Mouse (Mus musculus): Measurements from ENCODE around the gene Lbh.

Gene Lbh

DNA sequence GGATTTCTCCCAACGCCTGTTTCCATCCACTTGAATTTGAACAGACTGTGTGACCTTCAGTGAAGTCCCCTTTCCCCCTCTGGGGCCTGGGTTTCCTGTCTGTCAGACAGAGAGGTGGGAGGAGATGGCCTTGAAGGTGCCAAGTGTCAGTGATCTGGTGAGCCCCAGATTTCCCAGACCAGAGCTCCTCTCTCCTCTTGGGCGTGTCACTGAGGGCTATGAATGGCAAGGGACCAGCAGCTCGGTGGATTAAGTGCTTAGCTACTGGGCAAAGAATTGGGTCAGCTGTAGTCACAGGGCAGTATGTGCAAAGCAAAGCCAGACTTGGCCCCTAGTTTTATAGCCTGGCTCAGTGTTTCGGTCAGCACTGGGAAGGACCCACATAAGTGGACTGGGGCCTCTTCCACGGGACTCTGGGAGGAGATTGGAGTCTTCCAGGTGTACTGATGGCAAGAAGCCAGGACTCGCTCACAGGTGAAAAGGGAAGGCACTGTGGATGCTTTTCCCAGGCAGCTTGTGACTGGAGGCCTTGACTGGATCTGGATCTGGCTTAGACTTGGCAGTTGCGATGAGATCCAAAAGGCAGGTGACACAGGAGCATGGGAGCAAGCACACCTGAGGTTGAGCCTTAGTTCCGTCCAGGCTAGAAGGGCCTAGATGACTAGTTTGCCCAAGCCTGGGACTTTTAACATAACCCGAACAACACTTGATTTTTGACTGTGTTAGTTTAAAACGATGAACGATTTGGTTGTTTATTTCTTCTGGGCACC, 20.1 kb downstream of the Lbh start:
- CTCF ChIA-PET = interaction anchor here (0.7 kb wide), 2 partner anchors 86 to 103 kb away, joined by 3 to 12 read pairs; no protein-coding TSS in a partner anchor

DNA sequence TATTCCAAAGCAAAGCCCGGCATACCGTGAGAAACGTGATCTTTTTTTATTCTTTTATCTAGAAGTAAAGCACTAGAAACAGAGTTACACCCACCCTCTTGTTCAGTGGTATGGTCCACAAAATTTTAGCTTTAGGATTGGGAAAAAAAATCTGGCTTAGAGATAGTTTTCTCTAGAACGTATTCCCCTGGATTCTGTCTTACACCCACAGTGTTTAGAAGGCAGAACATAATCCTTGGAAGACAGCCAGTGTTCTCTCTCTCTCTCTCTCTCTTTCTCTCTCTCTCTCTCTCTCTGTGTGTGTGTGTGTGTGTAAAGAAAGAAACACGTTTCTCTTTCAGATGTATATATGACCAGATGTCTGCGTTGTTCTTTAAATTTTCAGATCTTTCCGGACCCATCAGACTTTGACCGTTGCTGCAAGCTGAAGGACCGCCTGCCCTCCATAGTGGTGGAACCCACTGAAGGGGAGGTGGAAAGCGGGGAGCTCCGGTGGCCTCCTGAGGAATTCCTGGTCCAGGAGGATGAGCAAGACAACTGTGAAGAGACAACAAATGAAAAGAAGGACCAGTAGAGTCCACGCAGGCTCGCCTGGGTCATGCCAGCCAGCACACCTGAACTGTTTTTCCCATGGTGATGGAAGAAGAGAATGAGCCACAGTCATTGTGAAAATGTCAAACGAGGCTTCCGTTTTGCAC, 20.9 kb downstream of the Lbh start:
- CTCF ChIA-PET = interaction anchor here (0.7 kb wide), 2 partner anchors 87 to 102 kb away, joined by 3 to 12 read pairs; no protein-coding TSS in a partner anchor

GRCm38 (mm10) chr17:72939569-72939899, 21.4 kb downstream of the Lbh start:
- CTCF ChIA-PET = no interaction called here

GRCm38 (mm10) chr17:72944368-72944767, 26.3 kb downstream of the Lbh start:
- CTCF ChIA-PET = interaction anchor here (0.6 kb wide), 1 partner anchor 18 kb away, joined by 4 read pairs; no protein-coding TSS in a partner anchor

GRCm38 (mm10) chr17:72947111-72947859, 29.2 kb downstream of the Lbh start:
- CTCF ChIA-PET = interaction anchor here (0.6 to 1.1 kb wide), 4 partner anchors 26 to 180 kb away, joined by 4 to 7 read pairs (median 6); no protein-coding TSS in a partner anchor

- CTCF ChIA-PET = interaction anchor here (0.7 to 1.3 kb wide), 5 partner anchors 19 to 147 kb away, joined by 3 to 7 read pairs (median 5); no protein-coding TSS in a partner anchor
Observed at GRCm38 (mm10) chr17:72948119-72948518, 30.0 kb downstream of the Lbh start.

GRCm38 (mm10) chr17:72949247-72949701, 31.2 kb downstream of the Lbh start:
- CTCF ChIA-PET = interaction anchor here (0.7 to 1.3 kb wide), 2 partner anchors 103 to 146 kb away, joined by 3 to 7 read pairs; no protein-coding TSS in a partner anchor

DNA sequence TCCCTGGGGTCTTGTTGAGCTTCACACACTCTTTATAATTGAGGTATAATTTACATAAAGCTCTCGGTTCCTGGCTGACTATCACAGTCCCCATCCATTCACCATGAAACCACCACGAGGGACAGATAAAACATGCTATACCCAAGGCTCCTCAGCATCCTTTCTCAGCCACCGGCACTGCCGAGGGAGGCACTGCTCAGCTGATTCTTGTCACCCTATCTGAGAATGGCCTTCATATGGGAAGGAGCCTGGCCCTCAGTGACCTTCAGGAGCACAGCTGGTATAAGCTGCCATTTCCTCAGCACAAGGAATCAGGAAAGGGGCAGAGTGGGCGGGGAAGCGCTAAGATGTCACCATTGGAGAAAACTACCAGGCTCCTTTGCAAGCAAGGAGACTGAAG, 33.2 kb downstream of the Lbh start:
- CTCF ChIA-PET = no interaction called here

DNA sequence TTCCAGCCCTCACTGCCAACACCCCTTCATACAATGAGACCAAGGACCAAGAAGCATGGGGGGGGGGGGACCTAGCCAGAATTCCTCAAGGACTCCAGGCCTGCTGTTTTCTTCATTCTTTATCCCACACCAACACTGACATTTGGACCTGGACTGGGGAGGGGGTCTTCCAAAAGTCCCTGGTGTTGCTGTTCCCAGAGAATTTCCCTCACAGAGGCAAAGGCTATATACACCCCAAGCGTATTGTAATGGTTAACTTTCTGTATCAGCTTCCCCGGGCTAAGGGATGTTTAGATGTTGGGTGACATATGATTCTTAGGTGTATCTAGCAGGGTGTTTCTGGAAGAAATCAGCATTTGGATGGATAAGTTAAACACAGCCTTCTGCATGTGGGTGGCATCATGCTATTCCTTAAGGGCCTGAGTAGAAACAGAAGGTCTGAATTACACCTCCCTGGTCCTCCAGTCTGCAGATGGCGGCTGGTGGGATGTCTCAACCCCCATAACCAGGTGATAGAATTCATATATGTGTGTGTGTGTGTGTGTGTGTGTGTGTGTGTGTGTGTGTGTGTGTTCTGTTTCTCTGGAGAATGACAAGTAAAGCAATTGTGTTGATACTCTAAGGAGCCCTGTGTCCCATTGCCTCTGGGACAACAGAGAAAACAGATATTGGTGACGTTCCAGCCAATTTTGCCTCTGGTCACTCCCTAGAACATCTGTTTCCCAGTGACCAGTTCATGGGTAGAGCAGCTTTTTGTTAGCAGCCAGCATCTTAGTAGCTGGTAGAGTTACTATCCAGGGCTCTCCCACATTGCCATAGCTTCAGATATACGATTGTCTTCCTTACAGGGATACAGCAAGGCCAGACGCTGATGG, 35.9 kb downstream of the Lbh start:
- CTCF ChIA-PET = interaction anchor here (0.7 to 0.8 kb wide), 2 partner anchors 10 to 142 kb away, joined by 3 to 8 read pairs; no protein-coding TSS in a partner anchor

DNA sequence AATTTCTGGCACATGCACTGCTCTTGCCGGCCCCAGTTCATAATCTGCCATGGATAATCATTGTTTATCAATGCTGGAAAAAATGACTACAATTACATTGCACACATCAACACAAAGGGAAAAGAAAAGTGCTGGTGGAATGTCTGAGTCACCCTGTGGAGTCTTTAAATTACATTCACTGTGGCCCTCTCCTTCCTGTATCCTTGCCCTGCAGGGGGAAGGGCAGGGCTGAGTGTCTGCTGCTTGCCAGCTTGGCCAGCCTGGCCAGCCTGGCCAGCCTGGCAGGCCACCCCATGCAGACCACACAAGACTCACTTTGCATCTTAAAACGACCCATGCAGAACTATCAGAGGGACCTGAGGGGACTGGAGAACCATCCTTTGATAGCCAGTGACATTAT, 37.4 kb downstream of the Lbh start:
- CTCF ChIA-PET = no interaction called here

- CTCF ChIA-PET = no interaction called here
Observed at GRCm38 (mm10) chr17:72957016-72957415, 38.9 kb downstream of the Lbh start.

- CTCF ChIA-PET = interaction anchor here (0.6 kb wide), 2 partner anchors 15 to 614 kb away, joined by 3 to 5 read pairs; no protein-coding TSS in a partner anchor
Observed at GRCm38 (mm10) chr17:72958886-72959285, 40.8 kb downstream of the Lbh start.

GRCm38 (mm10) chr17:72959497-72960039, 41.5 kb downstream of the Lbh start:
- CTCF ChIA-PET = interaction anchor here (0.6 kb wide), 2 partner anchors 16 to 319 kb away, joined by 5 to 8 read pairs; no protein-coding TSS in a partner anchor

GRCm38 (mm10) chr17:72960243-72960642, 42.1 kb downstream of the Lbh start:
- CTCF ChIA-PET = interaction anchor here (0.6 kb wide), 1 partner anchor 318 kb away, joined by 8 read pairs; no protein-coding TSS in a partner anchor

DNA sequence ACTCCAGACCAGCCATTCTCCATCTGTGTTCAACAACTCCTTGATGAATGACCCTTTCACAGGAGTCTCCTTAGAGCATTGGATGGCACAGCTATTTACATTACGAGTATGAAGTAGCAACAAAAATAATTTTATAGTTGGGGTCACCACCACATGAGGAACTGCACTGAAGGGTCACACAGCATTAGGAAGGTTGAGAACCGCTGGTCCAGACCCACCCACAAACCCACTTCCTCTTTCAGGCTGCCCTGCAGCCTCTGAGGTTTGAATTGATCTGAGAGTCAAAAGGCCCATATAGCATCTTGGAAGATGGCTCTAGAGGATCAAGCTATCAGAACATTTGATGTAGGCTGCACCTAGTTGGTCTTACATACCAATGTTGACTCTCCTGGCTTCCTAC, 42.8 kb downstream of the Lbh start:
- CTCF ChIA-PET = no interaction called here

DNA sequence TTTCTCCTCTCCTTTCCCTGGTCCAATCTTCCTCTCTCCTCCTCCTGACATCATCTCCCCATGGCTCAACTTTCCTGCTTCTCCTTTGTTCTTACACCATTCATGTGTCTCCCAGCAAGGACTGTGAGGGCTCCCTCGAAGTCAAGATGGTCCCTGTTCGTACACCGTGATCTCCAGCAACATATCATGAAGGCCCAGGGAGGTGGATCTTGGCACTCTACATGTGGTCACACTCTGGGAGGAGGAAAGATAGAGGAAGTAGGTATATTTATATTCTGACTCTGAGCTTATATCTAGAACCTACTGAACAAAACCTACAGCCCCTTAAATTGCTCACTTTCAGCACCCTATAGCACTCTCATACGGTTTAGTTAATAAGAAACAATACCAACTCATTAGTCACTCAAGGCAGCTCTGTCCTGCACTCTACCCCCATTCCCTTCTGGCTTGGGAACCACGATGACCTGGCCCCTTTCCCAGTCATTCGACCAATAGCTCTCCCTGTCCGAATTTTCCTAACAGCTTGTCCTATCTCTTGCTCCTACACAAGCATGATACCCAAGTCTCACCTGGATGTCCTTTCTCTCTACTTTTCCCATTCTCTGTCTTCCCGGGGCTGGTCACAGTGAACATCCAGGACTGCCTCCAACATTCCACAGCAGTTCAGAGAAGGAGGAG, 44.0 kb downstream of the Lbh start:
- CTCF ChIA-PET = interaction anchor here (0.5 kb wide), 1 partner anchor 18 kb away, joined by 4 read pairs; no protein-coding TSS in a partner anchor

GRCm38 (mm10) chr17:72965687-72966086, 47.6 kb downstream of the Lbh start:
- CTCF ChIA-PET = interaction anchor here (0.7 to 1.4 kb wide), 2 partner anchors 40 to 78 kb away, joined by 6 to 7 read pairs; no protein-coding TSS in a partner anchor

GRCm38 (mm10) chr17:72966091-72966531, 48.0 kb downstream of the Lbh start:
- CTCF ChIA-PET = interaction anchor here (0.7 to 1.4 kb wide), 3 partner anchors 13 to 78 kb away, joined by 3 to 7 read pairs (median 6); no protein-coding TSS in a partner anchor

DNA sequence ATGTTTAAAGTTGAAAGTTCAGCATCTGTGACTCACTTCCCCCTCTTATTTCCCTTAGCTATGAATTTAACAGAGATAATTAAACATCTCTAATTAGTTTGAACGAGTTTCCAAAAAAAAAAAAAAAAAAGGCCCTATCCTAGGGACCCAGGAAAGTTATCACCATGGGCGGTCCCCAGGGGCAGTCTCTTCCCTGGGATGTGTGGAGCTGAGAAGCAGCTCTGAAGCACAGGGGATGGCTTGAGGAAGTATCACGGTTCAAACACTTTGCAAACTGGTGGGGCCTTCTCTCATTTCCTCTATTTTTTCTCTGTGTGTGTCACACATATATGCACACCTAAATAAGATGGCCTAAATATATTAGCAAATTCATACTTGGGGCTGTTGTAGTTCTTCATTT, 48.8 kb downstream of the Lbh start:
- CTCF ChIA-PET = interaction anchor here (0.7 to 1.4 kb wide), 6 partner anchors 14 to 145 kb away, joined by 3 to 6 read pairs (median 4); no protein-coding TSS in a partner anchor
